Mouse (Mus musculus): Measurements from ENCODE around the gene Carmil3.

GRCm38 (mm10) chr14:55524785-55525184 is 34.3 kb downstream of the Carmil3 start, which contains the start of gene Nrl:
- TF ChIP-seq POLR2A (IDR thresholded peaks at IDR 0.05; ENCODE audit: extremely low read depth, insufficient read depth, low read length) (no peak), CTCF (IDR thresholded peaks at IDR 0.05; ENCODE audit: low read depth, low read length) (no peak)
